Mouse (Mus musculus): ENCODE results near the gene Inca1. TPM values are rescaled to one million over a fixed set of nuclear protein-coding genes. Genes with fewer than 3 reads are reported as not detected.

Inca1 gene
- total and polyA plus RNA-seq, 3 experiments, result 1.7 to 3.8 (median 3.4) TPM

DNA sequence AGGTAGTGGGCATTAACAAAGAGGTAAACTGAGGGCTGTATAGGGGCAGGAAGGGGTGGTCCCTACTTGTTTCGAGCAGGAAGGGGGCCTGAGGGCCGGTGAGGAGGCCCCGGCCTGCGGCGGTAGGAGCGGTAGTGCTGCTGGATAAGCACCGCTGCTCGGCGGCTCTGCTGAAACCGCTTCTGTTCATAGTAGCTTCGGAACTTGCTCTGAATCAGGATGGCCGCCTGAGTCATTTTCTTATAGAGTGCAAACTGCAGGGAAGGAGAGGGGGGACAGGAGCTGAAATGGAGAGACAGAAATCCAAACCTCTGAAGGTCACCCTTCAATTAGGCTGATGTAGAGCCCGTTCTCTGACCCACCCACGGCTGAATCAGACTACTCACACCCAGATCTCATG, 29.5 kb downstream of the Inca1 start:
- H3K4me1 ChIP-seq (ENCODE audit: control insufficient read depth in 1 of 2, insufficient read depth in 2 of 2), result peaks cover 10 to 37% of the 10 kb centered on the region in 2 experiments
- TF ChIP-seq POLR2A (IDR thresholded peaks at IDR 0.05; ENCODE audit: low read depth, low read length) (no peak), ZNF384 (IDR thresholded peaks at IDR 0.05; ENCODE audit: low read depth, low read length) (no peak), GABPA (IDR thresholded peaks at IDR 0.05; ENCODE audit: insufficient replicate concordance, low read depth, low read length) (no peak)
- H3K9me3 ChIP-seq (replicated peaks; ENCODE audit: low read length), result no peaks in the 10 kb centered on the region
- H3K9ac ChIP-seq (ENCODE audit: insufficient read depth, low read depth), result peak overlapping the region; percentile 77
- DNase-seq (ENCODE audit: extremely low read depth), result peak; percentile 28
- H3K27ac ChIP-seq (ENCODE audit: insufficient read depth, low read depth), result peak overlapping the region; percentile 23; the same call in 1 of the 2 replicates
- dilution Hi-C loops (cut with MboI; ENCODE audit: extremely low pct_ligation_motif_present, extremely low pct_unique_long_range_greater_than_20kb, low sequenced_read_pairs) (no loop called here), in situ Hi-C loops (cut with MboI; ENCODE audit: low pct_ligation_motif_present, low pct_unique_long_range_greater_than_20kb, low sequenced_read_pairs) (loop anchor here (5.0 kb wide), 1 partner anchor 37 kb away; no protein-coding TSS in a partner anchor)
- H3K4me3 ChIP-seq (replicated peaks in 1 of 3; ENCODE audit: low read depth in 2 of 3, low read length in 2 of 3, poor library complexity in 1 of 3), result peak overlapping the region; percentile 69 to 92 (median 73)
- H3K79me2 ChIP-seq (replicated peaks; ENCODE audit: control insufficient read depth, extremely low read depth, insufficient read depth, poor library complexity, severe bottlenecking), result peaks cover 22% of the 10 kb centered on the region
- H3K36me3 ChIP-seq (replicated peaks in 1 of 2; ENCODE audit: control insufficient read depth in 1 of 2, insufficient read depth in 1 of 2, low read length in 1 of 2), result peaks cover 37 to 66% of the 10 kb centered on the region in 2 experiments
- H3K27me3 ChIP-seq (replicated peaks), result no peaks in the 10 kb centered on the region
- peak overlapping the region; percentile 41 for H3K4me2 ChIP-seq (ENCODE audit: insufficient read depth, low read depth, poor library complexity, severe bottlenecking)

DNA sequence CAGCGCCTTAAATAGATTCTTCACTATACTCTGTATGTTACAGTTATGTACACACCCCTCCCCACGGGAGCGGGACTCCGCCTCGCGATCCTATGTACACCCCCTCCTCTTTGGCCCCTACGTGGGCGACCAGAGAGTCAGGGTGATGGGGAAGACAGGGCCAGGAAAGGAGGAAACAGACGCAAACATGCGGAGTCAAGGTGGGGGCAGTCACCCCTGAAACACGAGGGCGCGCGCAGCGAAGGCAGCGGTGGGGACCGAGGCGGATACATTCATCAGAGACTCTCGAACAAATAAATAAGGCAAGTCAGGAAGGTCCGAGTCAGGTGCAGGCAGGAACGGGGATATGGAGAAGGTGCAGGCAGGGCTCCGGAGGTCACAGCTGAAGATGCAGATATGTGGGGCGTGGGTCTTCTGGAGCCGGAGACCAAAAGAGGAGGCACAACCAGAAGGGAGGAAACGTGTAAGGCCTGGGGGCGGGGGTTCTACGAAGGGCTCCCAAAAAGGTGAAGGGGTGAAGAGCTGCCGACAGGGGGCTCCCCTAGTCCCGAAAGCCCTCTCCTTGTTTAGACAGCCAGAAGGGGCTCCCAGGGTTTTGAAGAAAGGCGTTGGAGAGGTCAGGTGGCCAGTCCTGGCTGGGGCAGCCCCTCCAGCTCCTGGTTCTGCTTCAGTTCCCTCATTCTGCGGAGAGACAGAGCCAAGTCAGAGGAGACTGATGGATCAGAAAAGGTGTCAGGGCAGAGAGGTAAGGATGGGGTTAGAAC, 30.2 kb downstream of the Inca1 start:
- peak overlapping the region; percentile 69 to 92 (median 73) for H3K4me3 ChIP-seq (replicated peaks in 1 of 3; ENCODE audit: low read depth in 2 of 3, low read length in 2 of 3, poor library complexity in 1 of 3)
- peaks cover 22% of the 10 kb centered on the region for H3K79me2 ChIP-seq (replicated peaks; ENCODE audit: control insufficient read depth, extremely low read depth, insufficient read depth, poor library complexity, severe bottlenecking)
- H3K9ac ChIP-seq (ENCODE audit: insufficient read depth, low read depth), result peak overlapping the region; percentile 77
- H3K36me3 ChIP-seq (replicated peaks in 1 of 2; ENCODE audit: control insufficient read depth in 1 of 2, insufficient read depth in 1 of 2, low read length in 1 of 2), result peaks cover 37 to 66% of the 10 kb centered on the region in 2 experiments
- peak; percentile 97 for DNase-seq (ENCODE audit: extremely low read depth)
- H3K27ac ChIP-seq (ENCODE audit: insufficient read depth, low read depth), result peak overlapping the region; percentile 76
- H3K27me3 ChIP-seq (replicated peaks), result no peaks in the 10 kb centered on the region
- in situ Hi-C loops (cut with MboI; ENCODE audit: low pct_ligation_motif_present, low pct_unique_long_range_greater_than_20kb, low sequenced_read_pairs) (loop anchor here (5.0 kb wide), 1 partner anchor 38 kb away; no protein-coding TSS in a partner anchor), dilution Hi-C loops (cut with MboI; ENCODE audit: extremely low pct_ligation_motif_present, extremely low pct_unique_long_range_greater_than_20kb, low sequenced_read_pairs) (no loop called here)
- peaks cover 10 to 37% of the 10 kb centered on the region in 2 experiments for H3K4me1 ChIP-seq (ENCODE audit: control insufficient read depth in 1 of 2, insufficient read depth in 2 of 2)
- no peaks in the 10 kb centered on the region for H3K9me3 ChIP-seq (replicated peaks; ENCODE audit: low read length)
- peak overlapping the region; percentile 41 for H3K4me2 ChIP-seq (ENCODE audit: insufficient read depth, low read depth, poor library complexity, severe bottlenecking)
- TF ChIP-seq NELFE (IDR thresholded peaks at IDR 0.05; ENCODE audit: low read depth, low read length) (peak; percentile 46; the same call in 1 of the 2 replicates), POLR2A (IDR thresholded peaks at IDR 0.05; ENCODE audit: low read depth, low read length) (0 out of 2 replicates have a peak, but pooled peaks have one; percentile 0), MAZ (IDR thresholded peaks at IDR 0.05; ENCODE audit: low read depth, low read length) (peak; percentile 92), CHD1 (IDR thresholded peaks at IDR 0.05; ENCODE audit: low read depth, low read length) (no peak), USF2 (conservative IDR thresholded peaks at IDR 0.05; ENCODE audit: low read depth, low read length) (peak; percentile 22; the same call in 1 of the 2 replicates), HCFC1 (IDR thresholded peaks at IDR 0.05; ENCODE audit: low read depth, low read length) (no peak; the same call in 1 of the 2 replicates), ZKSCAN1 (IDR thresholded peaks at IDR 0.05; ENCODE audit: borderline replicate concordance, low read depth, low read length) (no peak), ZNF384 (IDR thresholded peaks at IDR 0.05; ENCODE audit: low read depth, low read length) (no peak), RCOR1 (conservative IDR thresholded peaks at IDR 0.05; ENCODE audit: low read depth, low read length) (peak; percentile 77; the same call in 1 of the 2 replicates), BHLHE40 (IDR thresholded peaks at IDR 0.05; ENCODE audit: low read depth, low read length) (peak; percentile 56), MEF2A (IDR thresholded peaks at IDR 0.05; ENCODE audit: borderline replicate concordance, low read depth, low read length) (peak; percentile 79), TCF12 (IDR thresholded peaks at IDR 0.05; ENCODE audit: low read depth, low read length) (0 out of 2 replicates have a peak, but pooled peaks have one; percentile 23), ELF1 (IDR thresholded peaks at IDR 0.05; ENCODE audit: low read depth, low read length) (no peak; the same call in 1 of the 2 replicates), CTCF (conservative IDR thresholded peaks at IDR 0.05 in 1 of 2, IDR thresholded peaks at IDR 0.05 in 1 of 2; ENCODE audit: low read depth in 2 of 2, low read length in 2 of 2) (peak; percentile 20 to 87; a peak in 3 of 4 replicates), MYC (IDR thresholded peaks at IDR 0.05; ENCODE audit: low read depth, low read length) (peak; percentile 20; the same call in 1 of the 2 replicates), CHD2 (IDR thresholded peaks at IDR 0.05; ENCODE audit: low read length) (peak; percentile 19; the same call in 1 of the 2 replicates), ETS1 (conservative IDR thresholded peaks at IDR 0.05; ENCODE audit: low read depth, low read length) (peak; percentile 34; the same call in 1 of the 2 replicates), E2F4 (IDR thresholded peaks at IDR 0.05; ENCODE audit: insufficient replicate concordance, low read depth, low read length) (0 out of 2 replicates have a peak, but pooled peaks have one; percentile 11), JUN (IDR thresholded peaks at IDR 0.05; ENCODE audit: insufficient read depth, low read depth, low read length) (no peak), ZMIZ1 (IDR thresholded peaks at IDR 0.05; ENCODE audit: low read depth, low read length) (no peak; the same call in 1 of the 2 replicates), POLR2AphosphoS2 (IDR thresholded peaks at IDR 0.05; ENCODE audit: low read depth, low read length) (no peak), NRF1 (IDR thresholded peaks at IDR 0.05; ENCODE audit: low read depth, low read length) (no peak), JUND (conservative IDR thresholded peaks at IDR 0.05; ENCODE audit: low read depth, low read length) (no peak; the same call in 1 of the 2 replicates), SIN3A (IDR thresholded peaks at IDR 0.05; ENCODE audit: low read length) (no peak), UBTF (IDR thresholded peaks at IDR 0.05; ENCODE audit: low read depth, low read length) (no peak; the same call in none of the 2 replicates), ZC3H11A (IDR thresholded peaks at IDR 0.05; ENCODE audit: low read depth, low read length) (no peak), USF1 (IDR thresholded peaks at IDR 0.05; ENCODE audit: low read depth, low read length) (peak; percentile 73), MXI1 (IDR thresholded peaks at IDR 0.05; ENCODE audit: low read depth, low read length) (peak; percentile 6; the same call in 1 of the 2 replicates)
